Mouse (Mus musculus) regulatory T cell (primary cell): ENCODE measurements at regions not wholly inside any gene's neighbourhood (a gene's known extent, or its start where the extent isn't known, plus 50 kb on each side); places are given as distances from the start of the nearest gene placed in this dataset.
"Not testable (repeated sequence)": the region's sequence is repeated elsewhere in the genome, so short reads cannot be mapped to it uniquely, and the experiment has no call there.

ENCODE experiments used
- in situ Hi-C: fragments of 300-600 bp; cut with MboI, MseI; formaldehyde crosslinking; loops from one replicate; pipeline ENCODE4 v1.15.1; 2025; ENCODE audit warnings: high pct_unique_total_duplicates

DNA sequence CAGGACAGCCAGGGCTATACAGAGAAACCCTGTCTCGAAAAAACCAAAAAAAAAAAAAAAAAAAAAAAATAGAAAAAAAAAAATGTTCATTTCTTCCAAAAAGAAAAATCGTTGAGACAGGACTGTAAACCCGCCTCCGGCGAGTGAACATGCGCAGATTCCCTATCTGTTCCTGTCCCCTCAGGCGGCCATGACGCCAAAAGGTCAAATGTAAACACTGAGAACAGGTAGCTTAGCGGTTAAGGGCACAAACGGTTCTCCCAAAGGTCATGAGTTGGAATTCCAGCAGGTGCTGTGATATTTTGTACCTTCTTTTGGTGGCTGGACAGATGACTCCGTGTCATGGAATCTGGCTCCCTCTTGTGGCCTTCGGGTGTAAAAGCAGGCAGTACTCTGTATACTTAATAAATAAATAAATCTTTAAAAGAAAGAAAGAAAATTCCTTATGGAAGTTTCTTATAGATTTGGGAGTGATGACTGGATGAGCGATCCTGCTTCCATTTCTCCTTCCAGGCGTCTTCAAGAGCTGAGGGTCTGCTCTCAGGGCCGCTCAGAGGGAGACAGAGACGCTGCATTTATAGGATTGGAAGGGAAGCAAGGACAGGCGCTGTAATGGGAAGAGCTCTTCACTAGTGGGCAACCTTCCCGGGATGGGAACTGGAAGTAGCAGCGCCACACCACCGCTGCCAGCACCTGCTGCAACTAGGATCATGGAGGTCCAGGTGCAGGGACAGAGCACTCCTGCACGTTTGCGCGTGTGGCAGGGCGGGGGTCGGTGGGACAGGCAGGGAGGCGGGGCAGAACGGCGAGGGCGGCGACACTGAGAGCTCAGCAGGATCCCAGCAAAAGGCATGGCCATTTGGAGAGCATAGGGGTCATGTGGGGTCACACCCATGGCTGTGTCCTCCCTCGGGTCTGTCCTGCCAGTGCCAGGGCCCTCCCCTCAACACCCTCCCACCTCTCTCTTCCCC lies 189.2 kb upstream of the Gm10767 start:
- in situ Hi-C loops, result not testable (repeated sequence)

DNA sequence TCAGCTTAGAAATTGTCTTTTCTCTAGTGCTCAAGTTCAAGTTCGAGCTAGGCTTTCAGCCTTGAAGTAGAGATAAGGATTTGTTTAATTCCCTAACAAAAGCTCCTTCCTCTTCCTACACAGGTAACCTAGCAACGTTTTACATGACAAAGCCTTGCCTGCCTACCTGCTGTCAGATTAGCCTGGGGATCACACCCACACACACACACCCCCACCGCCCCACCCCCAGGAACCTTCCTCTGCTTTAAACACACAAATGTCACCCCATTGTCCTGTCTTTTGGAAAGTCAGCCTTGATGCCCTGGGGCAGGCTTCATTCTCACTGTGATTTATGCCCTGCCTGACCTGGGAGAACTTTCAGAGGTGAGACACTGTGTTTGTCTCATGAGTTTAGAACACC lies 193.7 kb upstream of the Gm10767 start:
- in situ Hi-C loops, result loop anchor here (5.0 kb wide), 1 partner anchor 294 kb away; no protein-coding TSS in a partner anchor

DNA sequence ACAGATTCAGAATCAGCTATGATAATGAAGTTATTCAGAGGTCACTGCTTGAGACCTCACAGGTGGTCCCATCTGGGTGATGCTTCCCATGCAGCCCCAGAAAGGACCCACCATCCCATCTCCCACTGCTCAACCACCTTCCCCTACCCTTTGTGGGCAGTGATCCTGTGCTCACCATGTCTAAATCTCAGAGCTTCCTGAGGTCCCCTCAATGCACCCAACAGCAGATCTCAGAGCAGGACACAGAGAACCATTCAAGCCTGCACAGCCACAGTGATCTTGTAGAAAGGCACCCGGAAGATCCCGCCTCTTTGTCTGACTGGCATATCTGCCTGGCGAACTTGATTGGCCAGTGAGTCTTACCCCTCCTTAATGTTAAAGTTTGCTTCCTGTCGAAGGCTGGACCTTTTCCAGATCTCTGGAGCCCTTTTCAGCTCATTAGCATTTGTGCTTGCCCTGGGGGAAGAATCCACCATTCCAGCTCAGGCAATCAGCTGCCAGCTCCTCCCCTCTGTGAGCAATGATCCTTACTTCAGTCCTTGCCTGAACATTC lies 206.7 kb upstream of the Gm10767 start:
- in situ Hi-C loops, result not testable (repeated sequence)

DNA sequence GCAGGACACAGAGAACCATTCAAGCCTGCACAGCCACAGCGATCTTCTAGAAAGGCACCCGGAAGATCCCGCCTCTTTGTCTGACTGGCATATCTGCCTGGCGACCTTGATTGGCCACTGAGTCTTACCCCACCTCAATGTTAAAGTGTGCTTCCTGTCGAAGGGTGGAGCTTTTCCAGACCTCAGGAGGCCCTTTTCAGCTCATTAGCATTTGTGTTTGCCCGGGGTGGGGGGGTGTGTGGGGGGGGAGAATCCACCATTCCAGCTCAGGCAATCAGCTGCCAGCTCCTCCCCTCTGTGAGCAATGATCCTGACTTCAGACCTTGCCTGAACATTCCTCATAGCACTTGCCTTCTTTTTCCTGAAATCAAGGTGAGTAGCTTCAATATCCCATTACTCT lies 223.9 kb upstream of the Gm10767 start:
- in situ Hi-C loops, result not testable (repeated sequence)

DNA sequence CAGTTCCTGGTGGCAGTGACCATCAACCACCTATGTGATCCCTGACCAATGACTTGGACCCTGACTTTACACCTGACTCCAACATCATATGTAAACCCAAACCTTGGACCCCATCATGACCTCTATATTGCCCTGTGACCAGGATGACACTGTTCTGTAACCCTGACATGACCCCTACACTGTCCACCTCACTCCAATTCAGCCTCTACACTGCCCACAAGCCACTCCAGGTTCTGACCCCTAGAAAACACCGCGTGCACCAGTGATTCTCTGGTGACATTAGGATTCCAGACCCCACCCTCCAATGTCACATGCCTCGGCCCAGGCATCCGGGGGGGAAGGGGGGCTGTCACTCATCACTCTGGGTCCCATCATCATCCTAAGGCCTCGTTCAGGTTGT lies 201.3 kb upstream of the 2410141K09Rik start:
- in situ Hi-C loops, result loop anchor here (10.0 kb wide), 1 partner anchor 317 kb away; no protein-coding TSS in a partner anchor

DNA sequence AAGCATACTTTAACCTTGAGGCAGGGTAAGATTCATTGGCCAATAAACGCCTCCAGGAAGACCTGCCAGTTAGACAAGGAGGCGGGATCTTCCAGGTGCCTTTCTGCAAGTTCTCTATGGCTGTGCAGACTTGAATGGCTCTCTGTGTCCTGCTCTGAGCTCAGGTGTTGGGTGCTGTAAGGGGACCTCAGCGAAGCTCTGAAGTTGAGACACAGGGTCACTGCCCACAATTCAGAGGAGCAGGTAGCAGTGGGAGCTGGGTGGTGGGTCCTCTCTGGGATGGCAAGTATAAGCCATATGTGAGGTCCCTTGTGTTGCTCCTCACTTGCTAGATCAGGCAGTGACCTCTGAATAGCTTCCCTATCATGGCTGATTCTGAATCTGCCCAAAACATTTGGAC lies 184.8 kb upstream of the 2410141K09Rik start:
- in situ Hi-C loops, result not testable (repeated sequence)

DNA sequence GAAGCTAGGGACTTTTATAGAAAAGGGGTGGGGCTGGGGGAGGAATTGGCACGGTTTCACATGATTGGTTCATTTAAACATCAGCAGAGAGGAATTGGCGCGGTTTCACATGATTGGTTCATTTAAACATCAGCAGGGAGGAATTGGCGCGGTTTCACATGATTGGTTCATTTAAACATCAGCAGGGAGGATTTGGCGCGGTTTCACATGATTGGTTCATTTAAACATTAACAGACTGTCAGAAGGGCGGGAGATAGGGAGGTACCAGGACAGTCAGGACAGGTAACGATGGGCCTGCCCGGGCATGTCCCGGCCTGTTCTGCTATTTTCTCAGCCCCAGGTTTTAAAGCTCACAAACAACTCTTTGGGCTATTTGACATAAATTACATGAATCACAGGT lies 145.1 kb upstream of the 2410141K09Rik start:
- in situ Hi-C loops, result loop anchor here (5.0 kb wide), 1 partner anchor 216 kb away; no protein-coding TSS in a partner anchor

DNA sequence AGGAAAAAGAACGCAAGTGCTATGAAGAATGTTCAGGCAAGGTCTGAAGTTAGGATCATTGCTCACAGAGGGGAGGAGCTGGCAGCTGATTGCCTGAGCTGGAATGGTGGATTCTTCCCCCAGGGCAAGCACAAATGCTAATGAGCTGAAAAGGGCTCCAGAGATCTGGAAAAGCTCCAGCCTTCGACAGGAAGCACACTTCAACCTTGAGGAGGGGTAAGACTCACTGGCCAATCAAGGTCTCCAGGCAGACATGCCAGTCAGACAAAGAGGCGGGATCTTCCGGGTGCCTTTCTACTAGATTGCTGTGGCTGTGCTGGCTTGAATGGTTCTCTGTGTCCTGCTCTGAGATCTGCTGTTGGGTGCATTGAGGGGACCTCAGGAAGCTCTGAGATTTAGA lies 122.7 kb upstream of the 2410141K09Rik start:
- in situ Hi-C loops, result not testable (repeated sequence)

DNA sequence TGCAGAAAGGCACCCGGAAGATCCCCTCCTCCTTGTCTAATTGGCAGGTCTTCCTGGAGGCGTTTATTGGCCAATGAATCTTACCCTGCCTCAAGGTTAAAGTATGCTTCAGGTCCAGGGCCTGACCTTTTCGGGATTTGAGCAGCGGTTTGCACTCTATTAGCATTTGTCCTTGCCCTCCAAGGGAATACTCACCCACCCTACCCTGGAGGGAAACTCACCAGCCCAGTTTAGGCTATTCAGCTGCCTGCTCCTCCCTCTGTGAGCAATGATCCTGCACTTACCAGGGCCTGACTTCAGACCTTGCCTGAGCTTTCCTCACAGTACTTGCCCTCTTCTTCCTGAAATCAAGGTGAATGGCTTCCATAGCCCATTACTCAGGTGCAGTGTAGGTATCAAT lies 115.5 kb upstream of the 2410141K09Rik start:
- in situ Hi-C loops, result not testable (repeated sequence)

DNA sequence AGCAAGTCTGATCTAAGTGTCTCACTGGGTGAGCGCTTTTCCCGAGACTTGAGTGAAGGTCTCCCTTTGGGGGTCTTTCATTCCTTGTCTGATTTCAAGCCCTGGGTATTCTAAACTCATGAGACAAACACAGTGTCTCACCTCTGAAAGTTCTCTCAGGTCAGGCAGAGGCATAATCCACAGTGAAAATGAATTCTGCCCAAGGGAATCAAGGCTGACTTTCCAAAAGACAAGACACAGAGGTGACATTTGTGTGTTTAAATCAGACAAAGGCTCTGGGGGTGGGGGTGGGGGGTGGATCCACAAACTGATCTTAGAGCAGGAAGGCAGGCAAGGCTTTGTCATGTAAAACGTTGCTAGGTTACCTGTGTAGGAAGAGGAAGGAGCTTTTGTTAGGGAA lies 107.0 kb upstream of the 2410141K09Rik start:
- in situ Hi-C loops, result loop anchor here (5.0 kb wide), 1 partner anchor 226 kb away; no protein-coding TSS in a partner anchor

DNA sequence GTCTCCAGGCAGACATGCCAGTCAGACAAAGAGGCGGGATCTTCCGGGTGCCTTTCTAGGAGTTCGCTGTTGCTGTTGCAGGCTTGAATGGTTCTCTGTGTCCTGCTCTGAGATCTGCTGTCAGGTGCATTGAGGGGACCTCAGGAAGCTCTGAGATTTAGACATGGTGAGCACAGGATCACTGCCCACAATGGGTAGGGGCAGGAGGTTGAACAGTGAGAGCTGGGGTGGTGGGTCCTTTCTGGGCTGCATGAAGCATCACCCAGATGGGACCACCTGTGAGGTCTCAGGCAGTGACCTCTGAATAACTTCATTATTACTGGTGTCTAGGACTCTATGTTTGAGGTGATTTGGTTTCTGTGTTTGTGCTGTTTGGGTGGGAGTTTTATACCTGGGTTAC lies 78.7 kb upstream of the 2410141K09Rik start:
- in situ Hi-C loops, result not testable (repeated sequence)
